Mouse (Mus musculus) adrenal gland, adult (tissue): ENCODE measurements around the gene Ccl19.
"Not testable (repeated sequence)": the region's sequence is repeated elsewhere in the genome, so short reads cannot be mapped to it uniquely, and the experiment has no call there.

Experiments used
- DNase-seq, 2 experiments: peaks; one replicate each; pipeline ENCODE4 v3.0.0; 2022 to 2023; ENCODE audit warnings: low spot score in 1 of 2; ENCODE audit not compliant: inconsistent age in 2 of 2

Gene Ccl19

GRCm38 (mm10) chr4:42756477-42756876 lies at the start of gene Ccl19:
Ccl19 (minus strand) TSS chr4:42756577.
- DNase-seq = not testable (repeated sequence)

DNA sequence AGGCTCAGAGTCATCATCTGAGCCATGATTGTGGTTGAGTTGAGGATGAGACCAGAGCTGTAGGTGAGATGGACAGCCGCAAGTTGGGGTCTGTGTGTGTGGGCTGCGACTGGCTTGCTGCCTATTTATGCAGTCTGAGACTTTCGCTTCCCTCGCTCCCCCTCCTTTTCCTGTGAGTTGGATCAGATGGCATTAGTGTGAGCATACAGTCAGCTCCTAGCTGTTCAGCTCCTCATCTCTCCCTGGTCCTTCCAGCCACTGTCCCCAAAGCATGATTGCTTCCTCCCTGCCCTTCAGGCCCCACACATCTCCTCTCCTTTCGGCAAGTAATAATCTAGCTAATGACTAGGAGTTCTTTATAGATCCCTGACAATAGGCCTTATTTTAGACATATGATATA lies 17.5 kb upstream of the Ccl19 start, which contains the start of gene Ccl21a:
TSS of gene Ccl21a (minus strand) at position 101 of the 400 bp plus-strand sequence.
- not testable (repeated sequence) for DNase-seq

- not testable (repeated sequence) for DNase-seq
These were observed 21.1 kb downstream of the Ccl19 start, which contains the start of gene 4930578G10Rik for GRCm38 (mm10) chr4:42735245-42735644. 4930578G10Rik (plus strand) TSS chr4:42735545.
